ENCODE assay signal across 6 mouse cellular contexts in the genomic region with DNA sequence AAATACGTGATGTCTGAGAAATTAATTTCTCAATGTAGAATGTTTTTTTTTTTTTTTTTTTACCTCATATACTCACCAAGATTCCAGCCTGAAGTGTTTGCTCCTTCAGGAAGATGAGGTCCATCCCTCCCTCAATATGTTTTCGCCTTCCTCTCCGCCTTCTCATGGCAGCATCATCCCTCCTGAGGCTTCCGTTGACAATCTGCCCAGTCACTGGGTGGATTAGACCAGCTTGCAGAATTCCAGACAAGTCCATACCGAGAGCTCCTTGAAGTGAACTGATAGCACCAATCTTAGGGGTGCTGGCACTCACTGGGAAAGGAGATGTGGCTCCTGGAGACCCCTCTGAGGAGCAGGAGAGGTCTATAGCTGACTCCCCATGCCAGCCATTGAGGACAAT. TPM values are rescaled to one million over a fixed set of nuclear protein-coding genes. Genes with fewer than 3 reads are reported as not detected.
"Had no signal": no experiment of that assay in that cellular context is flagged by ENCODE, and none has a peak within 500 bp of the region (broad histone marks: within the 10 kb centered on the region; RNA-seq: fewer than 3 reads in every experiment).

No protein-coding gene starts in this region.

- DNase-seq: kidney, postnatal 14 days; lung, adult 18-20 months; right cerebral cortex, postnatal 14 days; thymus, postnatal 4 days had no signal

RNA-seq across cellular contexts. Expression of gene Emilin3, which starts 47.8 kb away (rescaled TPM):
- total RNA-seq: liver, adult 2 months; megakaryocyte-erythroid progenitor cell, adult 5-6 weeks had no signal
